Mouse (Mus musculus): Measurements from ENCODE around the gene Nrxn3.
A peak's percentile ranks its signal among the peaks of the same experiment; 100 is the strongest.

The Nrxn3 gene

GRCm38 (mm10) chr12:88812173-88812572 lies 89.5 kb downstream of the Nrxn3 start:
- no peak for DNase-seq (ENCODE audit: inconsistent age in 2 of 2, low spot score in 1 of 2)

GRCm38 (mm10) chr12:88816865-88817264 lies 94.2 kb downstream of the Nrxn3 start:
- DNase-seq (ENCODE audit: inconsistent age in 2 of 2, low spot score in 1 of 2) = no peak

GRCm38 (mm10) chr12:88818622-88819334 lies 96.1 kb downstream of the Nrxn3 start:
- DNase-seq (ENCODE audit: inconsistent age in 2 of 2, low spot score in 1 of 2) = no peak

- no peak for DNase-seq (ENCODE audit: inconsistent age in 2 of 2, low spot score in 1 of 2)
Observed at GRCm38 (mm10) chr12:88819335-88819709, 96.6 kb downstream of the Nrxn3 start.

- DNase-seq (ENCODE audit: inconsistent age in 2 of 2, low spot score in 1 of 2) = no peak
Observed at GRCm38 (mm10) chr12:88820131-88820530, 97.5 kb downstream of the Nrxn3 start.

GRCm38 (mm10) chr12:88830851-88831250 lies 108.2 kb downstream of the Nrxn3 start:
- DNase-seq (ENCODE audit: inconsistent age in 2 of 2, low spot score in 1 of 2) = no peak

GRCm38 (mm10) chr12:88835821-88836220 lies 113.1 kb downstream of the Nrxn3 start:
- DNase-seq (ENCODE audit: inconsistent age in 2 of 2, low spot score in 1 of 2) = peak in 1 of 2 experiments; percentile 57

GRCm38 (mm10) chr12:88839724-88840123 lies 117.0 kb downstream of the Nrxn3 start:
- DNase-seq (ENCODE audit: inconsistent age in 2 of 2, low spot score in 1 of 2) = no peak

- DNase-seq (ENCODE audit: inconsistent age in 2 of 2, low spot score in 1 of 2) = peak in 1 of 2 experiments; percentile 34
Observed at GRCm38 (mm10) chr12:88841350-88841749, 118.7 kb downstream of the Nrxn3 start.

GRCm38 (mm10) chr12:88850400-88851179 lies 127.9 kb downstream of the Nrxn3 start:
- DNase-seq (ENCODE audit: inconsistent age in 2 of 2, low spot score in 1 of 2) = no peak

GRCm38 (mm10) chr12:88854039-88854438 lies 131.4 kb downstream of the Nrxn3 start:
- DNase-seq (ENCODE audit: inconsistent age in 2 of 2, low spot score in 1 of 2) = no peak

GRCm38 (mm10) chr12:88857701-88858100 lies 135.0 kb downstream of the Nrxn3 start:
- DNase-seq (ENCODE audit: inconsistent age in 2 of 2, low spot score in 1 of 2) = no peak

GRCm38 (mm10) chr12:88859456-88860345 lies 137.0 kb downstream of the Nrxn3 start:
- no peak for DNase-seq (ENCODE audit: inconsistent age in 2 of 2, low spot score in 1 of 2)

- DNase-seq (ENCODE audit: inconsistent age in 2 of 2, low spot score in 1 of 2) = no peak
Observed at GRCm38 (mm10) chr12:88860397-88860796, 137.7 kb downstream of the Nrxn3 start.

- DNase-seq (ENCODE audit: inconsistent age in 2 of 2, low spot score in 1 of 2) = no peak
Observed at GRCm38 (mm10) chr12:88863069-88863468, 140.4 kb downstream of the Nrxn3 start.

- DNase-seq (ENCODE audit: inconsistent age in 2 of 2, low spot score in 1 of 2) = no peak
Observed at GRCm38 (mm10) chr12:88868288-88868687, 145.6 kb downstream of the Nrxn3 start.

- DNase-seq (ENCODE audit: inconsistent age in 2 of 2, low spot score in 1 of 2) = no peak
Observed at GRCm38 (mm10) chr12:88897331-88897730, 174.7 kb downstream of the Nrxn3 start.

- no peak for DNase-seq (ENCODE audit: inconsistent age in 2 of 2, low spot score in 1 of 2)
Observed at GRCm38 (mm10) chr12:88900014-88900727, 177.5 kb downstream of the Nrxn3 start.

GRCm38 (mm10) chr12:88900728-88901080 lies 178.0 kb downstream of the Nrxn3 start:
- no peak for DNase-seq (ENCODE audit: inconsistent age in 2 of 2, low spot score in 1 of 2)

- no peak for DNase-seq (ENCODE audit: inconsistent age in 2 of 2, low spot score in 1 of 2)
Observed at GRCm38 (mm10) chr12:88910761-88911160, 188.1 kb downstream of the Nrxn3 start.

- no peak for DNase-seq (ENCODE audit: inconsistent age in 2 of 2, low spot score in 1 of 2)
Observed at GRCm38 (mm10) chr12:88916752-88917151, 194.1 kb downstream of the Nrxn3 start.
